Mouse (Mus musculus): ENCODE data around the gene Apol10a.
"Not testable (repeated sequence)": the region's sequence is repeated elsewhere in the genome, so short reads cannot be mapped to it uniquely, and the experiment has no call there.

The Apol10a gene

DNA sequence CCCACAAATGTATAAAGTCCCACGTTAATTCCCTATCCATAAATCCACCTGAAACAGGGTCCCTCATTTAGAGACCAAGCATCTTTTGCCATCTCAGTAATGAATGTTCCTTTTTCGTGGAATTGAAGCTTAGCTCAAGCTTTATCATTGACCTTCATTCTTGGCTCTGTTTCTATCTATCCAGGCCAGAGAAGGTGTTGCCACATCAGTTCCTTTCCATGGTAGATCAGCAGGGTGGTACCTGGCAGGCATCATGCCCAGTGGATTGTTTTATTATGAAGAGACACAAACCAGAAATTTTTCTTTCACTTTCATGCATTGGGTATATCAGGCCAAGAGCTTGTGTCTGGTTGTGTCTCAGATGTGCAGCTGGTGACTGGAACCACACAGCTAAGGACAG, at the start of gene Apol10a:
Apol10a (plus strand) TSS at position 355 of the 400 bp plus-strand sequence.
- not testable (repeated sequence) for DNase-seq (ENCODE audit: low spot score in 2 of 2)

DNA sequence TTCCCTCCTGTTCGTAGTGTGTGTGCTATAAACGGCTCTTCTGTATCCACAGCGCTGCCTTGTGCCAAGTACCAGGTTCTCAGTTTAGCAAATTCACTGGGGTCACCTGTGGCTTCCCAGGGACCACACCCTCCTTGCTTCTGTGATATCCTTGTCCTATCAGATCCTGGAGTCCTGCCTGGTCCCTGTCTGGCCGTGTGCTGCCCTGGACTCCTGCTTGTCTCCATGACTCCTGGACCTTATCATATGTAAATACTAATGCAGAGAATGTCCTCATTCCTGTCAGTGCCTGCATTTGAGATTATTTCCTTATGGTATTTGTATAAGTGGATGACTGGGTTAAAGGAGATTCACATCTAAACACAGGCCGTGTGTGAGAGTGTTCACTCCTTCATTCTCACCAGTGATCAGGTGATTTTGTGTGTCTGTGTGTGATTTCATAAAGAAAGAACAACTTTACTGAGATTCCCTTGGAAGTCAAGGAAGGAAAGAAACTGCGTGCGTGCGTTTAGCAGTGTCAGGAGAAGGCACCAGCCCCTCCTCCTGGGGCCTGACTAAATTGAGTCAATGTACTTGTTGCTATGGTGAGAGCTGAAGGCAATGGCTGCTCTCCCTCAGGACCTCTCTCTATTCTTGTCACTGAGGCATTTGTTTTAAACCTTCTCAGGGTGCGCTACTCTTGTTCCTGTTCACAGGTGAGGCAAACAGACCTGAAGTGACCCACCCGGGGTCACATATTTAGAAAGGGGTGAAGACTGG, 48.0 kb upstream of the Apol10a start:
- not testable (repeated sequence) for DNase-seq (ENCODE audit: low spot score in 2 of 2)

DNA sequence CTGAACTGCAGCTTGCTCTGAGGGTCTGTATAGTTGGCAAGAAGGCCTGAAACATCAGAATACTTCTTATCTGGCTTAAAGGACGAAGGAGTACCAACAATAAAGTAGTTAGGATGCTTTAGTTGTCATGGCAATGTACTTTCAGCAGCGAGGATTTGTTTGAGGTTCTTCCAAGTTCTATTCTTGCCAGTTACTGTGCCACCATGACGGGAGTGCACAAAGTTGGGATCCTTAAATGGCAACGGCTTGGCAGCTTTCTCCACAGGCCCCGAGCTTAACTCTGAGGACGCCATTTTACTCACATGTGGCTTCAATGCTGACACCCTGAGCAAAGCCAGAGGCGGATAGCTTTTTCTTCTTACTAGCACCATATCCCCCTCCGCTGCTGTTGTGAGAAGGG, 32.1 kb upstream of the Apol10a start:
- DNase-seq (ENCODE audit: low spot score in 2 of 2), result not testable (repeated sequence)

- DNase-seq (ENCODE audit: low spot score in 2 of 2), result not testable (repeated sequence)
These were observed 31.2 kb upstream of the Apol10a start for GRCm38 (mm10) chr15:77445668-77446067.

- DNase-seq (ENCODE audit: low spot score in 2 of 2), result not testable (repeated sequence)
These were observed 29.5 kb upstream of the Apol10a start, which contains the start of gene Apol7b for GRCm38 (mm10) chr15:77447392-77447791. Apol7b (minus strand) TSS chr15:77447492.

DNA sequence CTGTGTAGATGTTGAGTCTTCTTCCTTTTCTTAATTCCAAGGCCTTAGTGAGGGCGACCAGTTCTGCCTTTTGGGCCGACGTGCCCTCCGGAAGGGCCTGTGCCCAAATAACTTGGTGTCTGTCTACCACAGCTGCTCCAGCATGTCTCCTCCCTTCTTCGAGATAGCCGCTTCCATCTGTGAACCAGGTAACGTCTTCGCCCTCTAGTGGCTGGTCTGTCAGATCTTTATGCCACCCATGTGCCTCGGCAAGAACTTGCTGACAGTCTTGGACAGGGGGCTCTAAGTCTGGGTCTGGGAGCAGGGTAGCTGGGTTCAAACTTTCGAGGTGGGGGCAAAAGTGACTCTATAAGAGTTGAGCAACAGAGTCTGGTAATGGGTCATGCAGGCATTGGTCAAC, 26.9 kb upstream of the Apol10a start:
- DNase-seq (ENCODE audit: low spot score in 2 of 2), result peak in 1 of 2 experiments; percentile 13

- DNase-seq (ENCODE audit: low spot score in 2 of 2), result not testable (repeated sequence)
These were observed 2.0 kb upstream of the Apol10a start for GRCm38 (mm10) chr15:77474699-77475390.

DNA sequence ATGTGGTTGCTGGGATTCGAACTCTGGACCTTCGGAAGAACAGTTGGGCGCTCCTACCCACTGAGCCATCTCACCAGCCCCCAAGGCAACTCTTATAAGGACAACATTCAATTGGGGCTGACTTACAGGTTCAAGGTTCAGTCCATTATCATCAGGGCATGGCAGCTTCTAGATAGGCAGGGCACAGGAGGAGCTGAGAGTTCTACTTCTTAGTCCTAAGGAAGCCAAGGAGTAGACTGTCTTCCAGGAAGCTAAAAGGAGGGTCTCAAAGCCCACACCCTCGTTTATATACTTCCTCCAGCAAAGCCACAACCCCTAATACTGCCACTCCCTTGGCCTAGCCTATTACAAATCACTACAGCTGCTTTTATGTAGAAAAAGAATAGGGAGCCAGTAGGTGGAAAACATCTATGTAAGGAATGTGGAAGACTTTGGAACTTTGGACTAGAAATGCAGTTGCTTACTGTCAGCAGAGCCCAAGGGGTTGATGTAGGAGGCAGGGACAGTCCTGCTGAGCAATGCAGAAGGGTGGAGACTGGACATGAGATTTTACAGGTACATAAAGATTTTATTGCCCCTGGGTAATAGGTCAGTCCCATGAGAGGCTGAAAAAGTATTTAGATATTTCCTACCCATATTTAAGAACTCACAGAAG, 5.4 kb downstream of the Apol10a start:
- DNase-seq (ENCODE audit: low spot score in 2 of 2), result no peak

DNA sequence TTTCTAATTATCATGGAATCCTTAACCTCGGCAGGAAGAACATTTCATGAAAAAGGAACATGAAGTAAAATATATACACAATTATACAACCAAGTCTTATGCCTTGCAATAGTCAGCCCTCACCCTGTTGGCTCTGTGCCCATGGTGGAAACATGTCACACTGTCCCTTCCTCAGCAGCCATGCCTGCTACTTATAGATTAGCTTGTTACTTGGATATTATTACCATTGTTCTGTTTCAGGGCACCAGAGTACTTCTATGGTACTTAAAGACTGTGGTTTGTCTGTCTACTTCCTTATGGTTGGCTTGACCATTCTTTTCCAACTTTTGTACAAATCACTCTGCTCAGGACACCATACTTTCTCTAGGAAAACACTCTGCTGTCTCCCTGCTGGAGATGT, 16.3 kb downstream of the Apol10a start:
- DNase-seq (ENCODE audit: low spot score in 2 of 2), result not testable (repeated sequence)

DNA sequence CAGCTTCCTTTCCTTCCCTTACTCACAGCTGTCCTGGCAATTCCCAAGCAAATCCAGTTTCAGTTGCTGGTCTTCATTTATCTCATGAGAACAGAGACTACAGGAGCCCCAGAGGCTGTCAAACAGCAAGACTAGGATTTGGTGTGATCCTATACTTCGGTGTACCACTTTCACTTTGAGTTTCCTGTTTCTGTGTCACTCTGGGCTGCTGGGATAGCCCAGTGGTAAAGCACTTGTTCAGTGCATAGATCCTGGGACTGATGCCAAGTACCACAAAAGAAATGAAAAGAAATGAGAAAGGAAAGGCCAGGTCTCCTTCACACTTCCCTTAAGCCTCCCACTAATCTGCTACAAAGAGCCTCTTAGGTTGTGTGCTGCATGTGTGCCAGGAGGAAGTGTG, 17.8 kb downstream of the Apol10a start:
- not testable (repeated sequence) for DNase-seq (ENCODE audit: low spot score in 2 of 2)

DNA sequence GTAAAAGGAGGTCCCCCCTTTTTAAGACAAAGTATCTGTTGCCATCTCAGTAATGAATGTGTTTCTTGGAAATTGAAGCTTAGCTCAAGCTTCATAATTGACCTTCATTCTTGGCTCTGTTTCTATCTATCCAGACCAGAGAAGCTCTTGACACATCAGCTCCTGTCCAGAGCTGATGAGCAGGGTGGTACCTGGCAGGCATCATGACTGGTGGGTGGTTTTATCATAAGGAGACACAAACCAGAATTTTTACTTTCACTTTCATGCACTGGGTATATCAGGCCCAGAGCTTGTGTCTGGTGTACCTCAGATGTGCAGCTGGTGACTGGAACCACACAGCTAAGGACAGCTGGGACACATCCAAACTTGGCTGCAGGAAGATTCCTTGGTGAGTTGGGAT, 31.1 kb downstream of the Apol10a start, which contains the start of gene Apol11a:
Apol11a (plus strand) TSS at position 306 of the 400 bp plus-strand sequence.
- DNase-seq (ENCODE audit: low spot score in 2 of 2), result not testable (repeated sequence)

GRCm38 (mm10) chr15:77520596-77520995, 43.7 kb downstream of the Apol10a start:
- not testable (repeated sequence) for DNase-seq (ENCODE audit: low spot score in 2 of 2)

- DNase-seq (ENCODE audit: low spot score in 2 of 2), result peak in 1 of 2 experiments; percentile 60
These were observed 46.5 kb downstream of the Apol10a start for GRCm38 (mm10) chr15:77523186-77523843.

- no peak for DNase-seq (ENCODE audit: low spot score in 2 of 2)
These were observed 56.4 kb downstream of the Apol10a start, which contains the start of gene Apol7c for GRCm38 (mm10) chr15:77533216-77533615. Apol7c (minus strand) TSS chr15:77533316.

- not testable (repeated sequence) for DNase-seq (ENCODE audit: low spot score in 2 of 2)
These were observed 62.4 kb downstream of the Apol10a start for GRCm38 (mm10) chr15:77539221-77539620.

Data from spleen, postnatal 10 days (tissue).